Mouse (Mus musculus) kidney, postnatal 4 days (tissue): ENCODE data around the gene Apbb2.

Experiments used
- DNase-seq, 2 experiments: peaks; one replicate each; pipeline ENCODE4 v3.0.0; 2021; ENCODE audit warnings: mixed read lengths in 2 of 2

The Apbb2 gene

GRCm38 (mm10) chr5:66546969-66547511 is 71.5 kb downstream of the Apbb2 start:
- peak; percentile 75 to 81 for DNase-seq

GRCm38 (mm10) chr5:66545573-66546141 is 72.9 kb downstream of the Apbb2 start:
- no peak for DNase-seq

- peak; percentile 32 to 55 for DNase-seq
Observed at GRCm38 (mm10) chr5:66543761-66544160, 74.8 kb downstream of the Apbb2 start.

GRCm38 (mm10) chr5:66543344-66543743 is 75.2 kb downstream of the Apbb2 start:
- no peak for DNase-seq

GRCm38 (mm10) chr5:66542521-66542920 is 76.1 kb downstream of the Apbb2 start:
- no peak for DNase-seq

- DNase-seq = no peak
Observed at GRCm38 (mm10) chr5:66541385-66541784, 77.2 kb downstream of the Apbb2 start.

GRCm38 (mm10) chr5:66540246-66540645 is 78.3 kb downstream of the Apbb2 start:
- no peak for DNase-seq

- no peak for DNase-seq
Observed at GRCm38 (mm10) chr5:66537811-66538210, 80.8 kb downstream of the Apbb2 start.

- no peak for DNase-seq
Observed at GRCm38 (mm10) chr5:66536696-66537358, 81.8 kb downstream of the Apbb2 start.

- no peak for DNase-seq
Observed at GRCm38 (mm10) chr5:66535566-66536236, 82.9 kb downstream of the Apbb2 start.

GRCm38 (mm10) chr5:66533711-66534425 is 84.7 kb downstream of the Apbb2 start:
- no peak for DNase-seq

- no peak for DNase-seq
Observed at GRCm38 (mm10) chr5:66532827-66533226, 85.8 kb downstream of the Apbb2 start.

- DNase-seq = no peak
Observed at GRCm38 (mm10) chr5:66530361-66530760, 88.2 kb downstream of the Apbb2 start.

- no peak for DNase-seq
Observed at GRCm38 (mm10) chr5:66529631-66530030, 89.0 kb downstream of the Apbb2 start.

GRCm38 (mm10) chr5:66528567-66528966 is 90.0 kb downstream of the Apbb2 start:
- DNase-seq = no peak

- peak; percentile 72 to 82 for DNase-seq
Observed at GRCm38 (mm10) chr5:66527090-66527489, 91.5 kb downstream of the Apbb2 start.

GRCm38 (mm10) chr5:66525002-66525401 is 93.6 kb downstream of the Apbb2 start:
- no peak for DNase-seq

GRCm38 (mm10) chr5:66523681-66524503 is 94.7 kb downstream of the Apbb2 start:
- peak in 1 of 2 experiments; percentile 30 for DNase-seq

- no peak for DNase-seq
Observed at GRCm38 (mm10) chr5:66521250-66521649, 97.3 kb downstream of the Apbb2 start.

- DNase-seq = peak in 1 of 2 experiments; percentile 38
Observed at GRCm38 (mm10) chr5:66519511-66519910, 99.1 kb downstream of the Apbb2 start.

GRCm38 (mm10) chr5:66518411-66519006 is 100.1 kb downstream of the Apbb2 start:
- DNase-seq = no peak

GRCm38 (mm10) chr5:66517503-66517902 is 101.1 kb downstream of the Apbb2 start:
- no peak for DNase-seq
